Mouse (Mus musculus) stomach, embryonic 16.5 days (tissue): ENCODE measurements around the gene Tex46. TPM values are rescaled to one million over a fixed set of nuclear protein-coding genes. Genes with fewer than 3 reads are reported as not detected.

ENCODE experiments used
- ATAC-seq: fragments of 200-750 bp; cut with Nextera tagmentation; 2 replicates; pipeline ENCODE4 v1.8.0; 2017; ENCODE audit warnings: moderate number of reproducible peaks, moderate TSS enrichment; ENCODE audit not compliant: insufficient read depth, low FRiP score
- H3K27ac ChIP-seq: fragments of 300-500 bp; sonication (generic); 2 replicates; pipeline ENCODE4 v1.5.1; 2014; ENCODE audit warnings: low read length
- H3K27me3 ChIP-seq: fragments of 300-500 bp; sonication (generic); 2 replicates; pipeline ENCODE4 v1.6.1; 2014; ENCODE audit warnings: low read length, control low read depth, mixed read lengths; ENCODE audit not compliant: control insufficient read depth, insufficient read depth
- H3K36me3 ChIP-seq: fragments of 300-500 bp; sonication (generic); 2 replicates; pipeline ENCODE4 v1.6.1; 2014; ENCODE audit warnings: low read length; ENCODE audit not compliant: control insufficient read depth, insufficient read depth
- H3K4me1 ChIP-seq: fragments of 300-500 bp; sonication (generic); 2 replicates; pipeline ENCODE4 v1.6.1; 2014; ENCODE audit warnings: low read length, control low read depth, mixed read lengths; ENCODE audit not compliant: control insufficient read depth, insufficient read depth
- H3K4me2 ChIP-seq: fragments of 300-500 bp; sonication (generic); 2 replicates; pipeline ENCODE4 v1.6.1; 2014; ENCODE audit warnings: low read depth, low read length, mixed read lengths
- H3K4me3 ChIP-seq: fragments of 300-500 bp; sonication (generic); replicated peaks from 2 replicates; pipeline ENCODE4 v1.5.1; 2014; ENCODE audit warnings: mild to moderate bottlenecking, low read length
- H3K9ac ChIP-seq: fragments of 300-500 bp; sonication (generic); 2 replicates; pipeline ENCODE4 v1.6.1; 2014; ENCODE audit warnings: low read length
- H3K9me3 ChIP-seq: fragments of 300-500 bp; sonication (generic); replicated peaks from 2 replicates; pipeline ENCODE4 v1.6.1; 2016; ENCODE audit warnings: low read length, control low read depth; ENCODE audit not compliant: control insufficient read depth
- WGBS: fragments of 180-500 bp; shearing (Covaris S2); extraction: QIAGEN DNeasy Blood & Tissue Kit; methylation state at CpG from one replicate; pipeline ENCODE4 v1.1.7; 2014; 5-methylcytosine and 5-hydroxymethylcytosine counted together
- polyA plus RNA-seq: library from polyadenylated mRNA; unstranded; fragments of >200 nt; fragmentation: Nextera tagmentation; extraction: Ambion mirVana; gene quantifications from 2 replicates; pipeline ENCODE4 v1.2.1, GENCODE M21; 2015

Tex46 gene
- polyA plus RNA-seq, 1 experiment from 2014 or later: not detected

DNA sequence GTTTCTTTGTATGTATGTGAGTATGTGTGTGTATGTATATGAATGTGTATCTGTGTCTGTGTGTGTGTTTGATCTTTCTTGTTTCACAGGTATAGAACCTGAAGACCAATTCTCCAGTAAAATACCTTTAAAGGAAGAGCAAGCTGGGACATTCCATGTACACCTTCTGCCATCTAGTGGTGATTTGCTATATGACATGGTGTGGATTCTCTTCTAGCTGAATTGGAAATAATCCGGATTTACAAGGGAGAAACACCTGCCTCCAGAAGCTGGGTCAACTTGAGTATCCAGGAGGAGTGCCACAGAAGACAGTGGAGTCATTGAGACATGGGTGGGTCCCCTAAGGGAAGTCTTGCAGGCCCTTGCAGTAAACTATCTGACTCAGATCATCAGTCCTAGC is 11.1 kb downstream of the Tex46 start:
- Histone ChIP-seq H3K27ac (no peak overlapping the region), H3K4me2 (no peak overlapping the region), H3K4me3 (no peak overlapping the region), H3K9ac (no peak overlapping the region), H3K9me3 (no peaks in the 10 kb centered on the region), H3K4me1 (no peaks in the 10 kb centered on the region), H3K27me3 (no peaks in the 10 kb centered on the region), H3K36me3 (no peaks in the 10 kb centered on the region)
- WGBS: 0% methylated on average over 1 of the region's 1 CpGs
- ATAC-seq: peak; percentile 5; the same call in 1 of the 2 replicates

DNA sequence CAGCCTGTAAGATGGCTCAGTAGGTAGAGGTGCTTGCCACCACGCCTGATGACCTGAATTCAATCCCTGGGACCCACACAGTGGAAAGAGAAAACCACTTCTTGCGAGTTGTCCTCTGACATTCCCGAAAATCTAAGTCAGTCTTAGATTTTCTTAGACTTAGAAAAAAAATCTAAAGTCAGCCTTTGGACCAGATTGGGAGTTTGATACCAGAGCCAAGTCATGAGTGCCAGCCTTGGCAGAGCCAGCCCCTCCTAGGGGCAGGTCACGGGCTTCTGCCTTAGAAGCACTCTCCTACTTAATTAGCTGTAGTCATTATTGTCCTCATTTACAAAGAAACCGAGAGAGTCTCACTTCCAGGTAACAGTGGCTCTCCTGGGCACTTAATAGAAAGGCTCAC is 11.7 kb downstream of the Tex46 start:
- 67% methylated on average over 5 of the region's 5 CpGs for WGBS
- H3K27me3 ChIP-seq: no peaks in the 10 kb centered on the region
- ATAC-seq: no peak
- H3K27ac ChIP-seq: no peak overlapping the region
- no peaks in the 10 kb centered on the region for H3K4me1 ChIP-seq
- H3K4me2 ChIP-seq: no peak overlapping the region
- no peaks in the 10 kb centered on the region for H3K36me3 ChIP-seq
- H3K9ac ChIP-seq: no peak overlapping the region
- H3K4me3 ChIP-seq: no peak overlapping the region
- H3K9me3 ChIP-seq: no peaks in the 10 kb centered on the region

- WGBS: 49% methylated on average over 6 of the region's 6 CpGs
- no peaks in the 10 kb centered on the region for H3K27me3 ChIP-seq
- no peak within 1 kb of the TSS for H3K27ac ChIP-seq
- no peak within 1 kb of the TSS for H3K4me3 ChIP-seq
- no peaks in the 10 kb centered on the region for H3K4me1 ChIP-seq
- H3K4me2 ChIP-seq: no peak within 1 kb of the TSS
- ATAC-seq: no peak
- H3K9ac ChIP-seq: no peak within 1 kb of the TSS
- no peaks in the 10 kb centered on the region for H3K9me3 ChIP-seq
- no peaks in the 10 kb centered on the region for H3K36me3 ChIP-seq
Observed at GRCm38 (mm10) chr4:136622388-136622787, 12.2 kb downstream of the Tex46 start, which contains the start of gene Lactbl1. Lactbl1 (plus strand) TSS chr4:136622621.

- Histone ChIP-seq H3K36me3 (no peaks in the 10 kb centered on the region), H3K4me1 (no peaks in the 10 kb centered on the region), H3K27me3 (no peaks in the 10 kb centered on the region), H3K27ac (no peak overlapping the region), H3K4me3 (no peak overlapping the region), H3K9me3 (no peaks in the 10 kb centered on the region), H3K9ac (no peak overlapping the region), H3K4me2 (no peak overlapping the region)
- no peak for ATAC-seq
- 68% methylated on average over 6 of the region's 6 CpGs for WGBS
Observed at GRCm38 (mm10) chr4:136626590-136626989, 16.4 kb downstream of the Tex46 start.

GRCm38 (mm10) chr4:136631237-136631994 is 21.2 kb downstream of the Tex46 start:
- Histone ChIP-seq H3K36me3 (no peaks in the 10 kb centered on the region), H3K9me3 (no peaks in the 10 kb centered on the region), H3K27ac (no peak overlapping the region), H3K27me3 (no peaks in the 10 kb centered on the region), H3K9ac (no peak overlapping the region), H3K4me2 (no peak overlapping the region), H3K4me1 (no peaks in the 10 kb centered on the region), H3K4me3 (no peak overlapping the region)
- 69% methylated on average over 11 of the region's 11 CpGs for WGBS
- ATAC-seq: no peak

- Histone ChIP-seq H3K9ac (no peak overlapping the region), H3K27ac (no peak overlapping the region), H3K9me3 (no peaks in the 10 kb centered on the region), H3K27me3 (peaks cover 15% of the 10 kb centered on the region), H3K4me1 (peaks cover 11% of the 10 kb centered on the region; the same call in 1 of the 2 replicates), H3K4me3 (no peak overlapping the region), H3K4me2 (no peak overlapping the region), H3K36me3 (no peaks in the 10 kb centered on the region)
- ATAC-seq: no peak
Observed at GRCm38 (mm10) chr4:136635995-136636394, 25.8 kb downstream of the Tex46 start.

- Histone ChIP-seq H3K27me3 (peaks cover 15% of the 10 kb centered on the region), H3K9ac (no peak overlapping the region), H3K4me2 (no peak overlapping the region), H3K4me1 (peaks cover 11% of the 10 kb centered on the region; the same call in 1 of the 2 replicates), H3K36me3 (no peaks in the 10 kb centered on the region), H3K27ac (no peak overlapping the region), H3K4me3 (no peak overlapping the region), H3K9me3 (no peaks in the 10 kb centered on the region)
- no peak for ATAC-seq
- WGBS: 58% methylated on average over 5 of the region's 5 CpGs
Observed at GRCm38 (mm10) chr4:136636511-136636910, 26.3 kb downstream of the Tex46 start.

GRCm38 (mm10) chr4:136636983-136637562 is 26.8 kb downstream of the Tex46 start:
- peak; percentile 8; the same call in 1 of the 2 replicates for ATAC-seq
- Histone ChIP-seq H3K27me3 (peaks cover 15% of the 10 kb centered on the region), H3K27ac (no peak overlapping the region), H3K4me1 (peaks cover 11% of the 10 kb centered on the region; the same call in 1 of the 2 replicates), H3K4me2 (peak overlapping the region; percentile 95), H3K9me3 (no peaks in the 10 kb centered on the region), H3K36me3 (no peaks in the 10 kb centered on the region), H3K9ac (peak overlapping the region; percentile 73), H3K4me3 (peak overlapping the region; percentile 57)
- WGBS: 14% methylated on average over 37 of the region's 37 CpGs

GRCm38 (mm10) chr4:136637563-136638229 is 27.5 kb downstream of the Tex46 start:
- peak overlapping the region; percentile 73 for H3K9ac ChIP-seq
- H3K4me2 ChIP-seq: peak overlapping the region; percentile 95
- H3K27ac ChIP-seq: no peak overlapping the region
- peak; percentile 27; the same call in 1 of the 2 replicates for ATAC-seq
- no peaks in the 10 kb centered on the region for H3K36me3 ChIP-seq
- H3K4me3 ChIP-seq: peak overlapping the region; percentile 57
- peaks cover 11% of the 10 kb centered on the region; the same call in 1 of the 2 replicates for H3K4me1 ChIP-seq
- peaks cover 15% of the 10 kb centered on the region for H3K27me3 ChIP-seq
- no peaks in the 10 kb centered on the region for H3K9me3 ChIP-seq
- WGBS: 1% methylated on average over 75 of the region's 76 CpGs
